Mouse (Mus musculus) yolk sac, embryonic 10.5 days (tissue): ENCODE results near the gene Tyrobp.

Experiments
- DNase-seq: peaks from one replicate; pipeline ENCODE4 v3.0.0-alpha.2; 2017; ENCODE audit warnings: low spot score

The Tyrobp gene

GRCm38 (mm10) chr7:30423071-30423641 is 9.6 kb downstream of the Tyrobp start:
- DNase-seq = no peak

DNA sequence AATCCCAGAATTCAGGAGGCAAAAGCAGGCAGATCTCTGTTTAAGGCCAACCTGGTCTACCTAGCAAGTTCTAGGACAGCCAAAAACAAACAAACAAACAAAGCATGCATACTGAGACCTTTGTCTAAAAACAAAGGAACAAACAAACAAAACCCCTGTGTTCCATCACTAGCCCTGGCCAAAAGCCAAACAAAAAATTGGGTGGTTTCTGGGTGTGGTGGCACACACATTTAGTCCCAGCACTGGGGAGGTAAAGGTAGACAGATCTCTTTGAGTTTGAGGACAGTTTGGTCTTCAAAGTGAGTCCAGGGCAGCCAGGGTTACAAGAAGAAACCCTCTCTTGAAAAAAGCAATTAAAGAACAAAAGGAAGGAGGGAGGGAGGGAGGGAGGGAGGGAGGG is 15.8 kb downstream of the Tyrobp start:
- DNase-seq = no peak

DNA sequence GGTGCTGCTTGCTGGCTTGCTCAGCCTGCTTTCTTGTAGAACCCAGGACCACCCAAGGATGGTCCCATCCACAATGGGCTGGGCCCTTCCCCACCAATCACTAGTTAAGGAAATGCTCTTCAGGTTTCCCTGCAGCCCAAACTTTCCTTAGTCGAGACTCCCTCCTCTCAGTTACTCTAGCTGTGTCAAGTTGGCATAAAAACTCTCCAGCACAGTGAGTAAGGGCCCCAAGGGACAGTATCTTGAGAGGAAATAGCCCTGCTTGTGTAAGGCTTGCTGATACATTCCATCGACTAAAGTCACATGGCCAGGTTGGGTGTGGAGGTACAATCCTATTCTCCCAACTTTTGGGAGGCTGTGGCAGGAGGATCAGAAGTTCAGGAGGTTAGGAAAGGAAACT is 16.6 kb downstream of the Tyrobp start:
- DNase-seq = no peak

- peak; percentile 24 for DNase-seq
Observed at GRCm38 (mm10) chr7:30431793-30432192, 18.2 kb downstream of the Tyrobp start.

DNA sequence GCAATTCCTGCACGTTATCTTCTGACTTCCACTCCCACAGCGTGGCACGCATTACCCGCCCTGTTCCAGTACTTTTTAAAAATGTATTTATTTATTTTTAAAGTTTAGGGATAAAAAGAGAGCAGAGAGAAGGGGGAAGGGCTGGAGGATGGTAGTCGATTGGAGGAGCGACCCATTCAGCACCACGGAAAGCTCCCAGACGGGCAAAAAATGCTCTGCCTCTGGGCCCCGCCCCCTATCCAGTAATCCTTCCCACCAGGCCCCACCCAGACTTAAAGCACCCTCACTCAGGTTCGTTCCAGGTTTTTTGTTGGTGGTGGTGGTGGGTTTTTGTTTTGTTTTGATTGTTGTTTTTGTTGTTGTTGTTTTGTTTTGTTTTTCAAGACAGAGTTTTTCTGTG is 20.7 kb downstream of the Tyrobp start:
- DNase-seq = peak; percentile 63

DNA sequence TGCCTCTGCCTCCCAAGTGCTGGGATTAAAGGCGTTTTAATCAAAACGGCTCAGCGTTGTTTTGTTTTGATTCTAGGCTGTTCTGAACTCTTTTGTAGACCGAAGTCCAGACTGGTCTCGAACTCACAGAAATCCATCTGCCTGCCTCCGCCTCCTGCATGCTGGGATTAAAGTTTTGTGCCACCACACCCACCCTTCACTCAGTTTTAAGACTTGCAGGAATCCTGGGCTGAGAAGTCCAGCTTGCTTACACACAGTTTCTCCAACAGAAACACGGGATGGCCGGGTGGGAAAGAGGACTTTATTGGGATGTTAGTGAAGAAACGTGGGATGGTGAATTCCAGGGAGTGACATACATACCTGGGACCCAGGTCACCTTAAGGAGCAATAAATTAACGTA is 21.1 kb downstream of the Tyrobp start:
- no peak for DNase-seq

DNA sequence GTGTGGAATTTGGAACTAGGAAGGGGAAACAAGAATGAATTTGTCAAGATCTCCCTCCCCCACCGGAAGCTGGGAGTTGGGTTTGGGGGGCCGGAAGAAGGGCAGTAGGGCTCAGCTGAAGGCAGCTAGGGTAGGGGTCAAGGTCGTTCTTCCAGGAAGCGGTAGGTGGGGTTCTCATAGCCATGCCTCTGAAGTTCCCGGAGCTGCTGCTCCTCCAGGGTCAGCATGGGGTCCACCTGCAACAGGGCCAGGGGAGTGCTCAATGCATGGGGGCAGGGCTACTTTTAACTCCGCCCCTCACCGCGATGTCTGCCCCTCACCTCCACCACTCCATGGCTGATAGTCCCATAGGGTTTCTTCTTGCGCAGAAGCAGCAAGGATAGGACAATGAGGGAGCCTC is 21.6 kb downstream of the Tyrobp start:
- DNase-seq = no peak

DNA sequence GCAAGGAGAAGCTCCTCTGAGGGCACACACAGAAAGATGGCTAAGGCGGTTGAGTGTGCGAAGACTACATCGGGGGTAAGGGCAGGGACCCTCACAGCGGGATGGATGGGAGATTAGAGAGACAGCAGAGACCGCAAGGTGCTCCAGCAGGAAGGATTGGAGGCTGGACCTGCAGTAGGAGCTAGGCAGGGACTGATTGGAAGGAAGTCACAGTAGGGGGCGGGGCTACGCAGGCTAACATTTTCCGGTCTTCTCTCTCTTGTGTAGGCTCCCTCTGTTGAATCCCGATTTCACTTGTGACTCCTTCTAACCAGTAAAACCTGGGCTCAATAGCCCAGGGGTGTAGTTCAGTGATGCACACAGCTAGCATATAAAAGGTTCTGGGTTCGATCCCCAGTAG is 23.3 kb downstream of the Tyrobp start:
- DNase-seq = no peak

DNA sequence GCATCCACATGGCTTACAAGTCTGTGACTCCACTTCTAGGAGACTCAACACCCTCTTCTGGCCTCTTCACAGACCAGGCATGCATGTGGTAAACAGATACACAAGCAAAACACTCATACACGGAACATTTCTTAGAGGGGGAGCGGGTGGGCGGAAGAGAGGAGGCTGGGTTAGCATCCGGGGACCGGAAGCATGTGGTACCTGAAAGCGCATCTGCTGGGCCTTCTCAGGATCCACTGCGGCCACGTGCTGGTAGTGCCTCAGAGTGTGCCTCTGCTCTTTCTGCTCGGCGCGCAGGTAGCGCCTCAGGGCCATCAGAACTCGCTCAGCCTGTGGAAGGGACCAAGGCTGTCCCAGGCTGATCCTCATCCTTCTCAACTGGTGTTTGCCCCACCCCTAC is 26.2 kb downstream of the Tyrobp start:
- no peak for DNase-seq

- DNase-seq = no peak
Observed at GRCm38 (mm10) chr7:30440697-30441096, 27.1 kb downstream of the Tyrobp start.

DNA sequence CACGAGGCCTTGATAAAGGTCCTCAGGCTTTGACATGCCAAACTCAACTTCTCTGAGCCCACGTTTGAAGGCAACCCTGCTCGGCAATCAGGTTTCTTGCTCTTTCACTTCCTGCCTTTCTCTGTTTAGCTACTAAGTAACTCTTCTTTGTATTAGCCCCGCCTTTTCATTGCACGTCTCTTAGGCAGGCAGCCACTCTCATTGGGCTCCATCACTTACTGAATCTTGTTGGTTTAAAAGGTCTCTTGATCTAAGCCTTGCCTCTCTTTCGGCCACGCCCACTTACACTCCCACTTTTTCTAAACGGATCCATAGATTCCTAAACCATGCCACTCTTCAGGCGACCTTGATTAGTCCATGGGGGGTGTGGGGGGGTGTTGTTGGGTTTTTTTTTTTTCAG is 30.1 kb downstream of the Tyrobp start:
- no peak for DNase-seq

DNA sequence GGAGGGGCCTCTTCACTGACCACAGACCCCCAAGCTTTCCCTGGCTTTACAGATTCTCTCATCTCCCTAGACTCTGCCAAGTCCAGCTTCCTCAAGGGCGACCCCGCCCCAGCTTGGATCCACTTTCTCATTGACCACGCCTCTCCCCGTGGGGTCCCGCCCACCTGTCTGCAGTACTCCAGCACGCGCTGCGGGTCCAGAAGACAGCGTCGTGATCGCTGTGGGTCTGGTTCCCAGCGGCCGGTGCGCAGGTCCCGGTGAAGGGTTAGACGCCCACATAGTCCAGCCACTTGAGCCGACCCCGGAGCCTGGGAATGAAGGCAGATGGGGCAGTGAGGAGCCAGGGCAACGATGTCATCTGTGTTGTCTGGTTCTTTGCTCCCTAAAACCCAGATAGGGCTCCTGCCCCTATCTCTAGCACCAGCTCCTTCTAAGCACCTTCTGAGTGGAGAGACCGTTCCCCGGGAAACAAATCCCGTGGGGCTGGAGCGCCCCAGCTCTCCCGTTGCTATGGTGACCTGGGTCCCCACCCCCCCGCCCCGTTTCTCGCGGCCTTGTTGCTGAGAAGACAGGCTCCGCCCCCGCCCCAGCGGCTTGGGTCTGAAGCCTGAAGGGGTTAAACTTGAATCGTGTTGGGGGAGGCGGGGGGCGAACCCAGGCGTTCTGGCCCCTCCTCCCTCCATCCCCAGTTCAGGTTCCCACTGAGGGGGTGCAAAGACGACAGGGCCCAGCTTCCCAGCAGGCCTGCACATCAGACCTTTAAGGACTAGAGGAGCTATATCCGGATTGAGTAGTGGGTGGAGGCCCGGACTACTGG is 30.8 kb downstream of the Tyrobp start:
- DNase-seq = peak; percentile 35

DNA sequence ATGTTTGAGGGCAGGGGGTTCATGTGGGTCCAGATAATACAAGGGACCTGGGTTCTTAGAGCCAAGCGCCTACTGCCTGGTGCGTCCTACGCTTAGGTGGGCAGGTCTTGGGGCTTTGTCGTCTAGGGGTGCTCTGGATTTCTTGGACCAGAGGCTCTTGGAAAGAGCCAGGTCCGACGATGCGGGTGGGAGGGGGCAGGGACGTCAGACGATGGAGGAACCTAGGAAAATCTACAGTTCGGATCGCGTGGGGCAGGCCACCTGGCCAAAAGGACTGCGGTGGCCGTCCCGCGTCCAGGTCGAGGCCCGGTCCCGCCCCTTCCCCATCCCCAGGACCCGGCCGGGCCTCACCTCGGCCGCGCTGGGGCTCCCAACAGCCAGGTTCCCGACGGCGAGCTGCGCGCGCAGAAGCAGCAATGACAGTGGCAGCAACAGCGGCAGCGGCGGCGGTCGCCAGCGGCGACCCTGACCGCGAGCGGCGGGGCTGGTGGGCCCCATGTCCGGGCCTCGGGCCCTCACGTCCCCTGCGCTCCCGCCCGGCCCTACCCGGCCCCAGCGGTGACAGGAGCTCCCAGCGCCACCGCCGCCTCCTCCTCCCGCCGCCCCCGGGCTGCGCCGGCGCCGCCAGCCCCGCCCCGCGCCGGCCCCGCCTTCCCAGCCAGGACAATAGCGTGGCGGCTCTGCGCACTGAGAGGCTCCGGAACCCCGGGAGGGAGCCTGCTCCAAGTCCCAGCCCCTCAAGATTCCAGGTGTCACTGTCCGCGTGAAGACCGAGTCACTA is 31.6 kb downstream of the Tyrobp start, which contains the start of gene Aplp1:
TSS of gene Aplp1 (minus strand) at position 565 of the 781 bp plus-strand sequence.
- peak; percentile 68 for DNase-seq

GRCm38 (mm10) chr7:30450241-30450640 is 36.7 kb downstream of the Tyrobp start:
- DNase-seq = no peak

DNA sequence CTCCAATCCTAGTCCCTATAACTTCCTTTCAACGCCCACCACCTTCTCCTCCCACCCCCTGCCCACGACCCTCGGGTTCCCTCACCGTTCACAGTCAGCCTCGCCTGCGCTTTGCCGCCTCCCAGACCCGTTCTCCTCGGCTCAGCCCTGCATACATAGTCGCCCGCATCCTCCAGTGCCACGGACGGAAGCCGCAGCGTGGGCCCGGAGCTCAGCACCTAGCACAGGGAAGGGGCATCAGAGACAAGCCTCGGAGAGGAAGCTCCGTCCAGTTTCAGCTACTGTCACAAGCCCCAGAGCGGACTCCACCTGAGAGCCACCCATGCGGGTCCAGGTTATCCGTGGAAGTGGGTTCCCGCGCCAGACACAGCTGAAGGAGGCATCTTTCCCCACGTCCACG is 39.8 kb downstream of the Tyrobp start:
- DNase-seq = no peak

DNA sequence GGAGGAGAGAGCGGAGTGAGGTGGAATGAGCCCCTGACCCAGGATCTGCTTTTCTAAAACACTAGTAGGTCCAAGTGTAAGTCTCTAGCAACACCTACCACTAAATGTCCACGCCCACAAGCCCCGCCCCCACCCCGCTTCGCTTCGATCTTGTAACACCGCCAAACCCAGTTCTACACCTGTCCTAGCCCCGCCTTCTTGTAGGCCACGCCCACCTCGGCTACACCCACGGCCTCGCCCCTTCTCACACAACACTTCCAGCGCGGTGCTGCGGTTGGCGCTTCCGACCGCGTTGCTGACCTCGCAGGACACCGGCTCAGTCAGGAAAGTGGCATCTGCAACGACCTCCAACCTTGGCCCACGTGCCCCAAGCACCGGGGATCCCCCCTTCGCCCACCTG is 40.2 kb downstream of the Tyrobp start:
- peak; percentile 68 for DNase-seq

GRCm38 (mm10) chr7:30454259-30454658 is 40.7 kb downstream of the Tyrobp start:
- DNase-seq = no peak

- DNase-seq = no peak
Observed at GRCm38 (mm10) chr7:30456487-30456886, 42.9 kb downstream of the Tyrobp start.

DNA sequence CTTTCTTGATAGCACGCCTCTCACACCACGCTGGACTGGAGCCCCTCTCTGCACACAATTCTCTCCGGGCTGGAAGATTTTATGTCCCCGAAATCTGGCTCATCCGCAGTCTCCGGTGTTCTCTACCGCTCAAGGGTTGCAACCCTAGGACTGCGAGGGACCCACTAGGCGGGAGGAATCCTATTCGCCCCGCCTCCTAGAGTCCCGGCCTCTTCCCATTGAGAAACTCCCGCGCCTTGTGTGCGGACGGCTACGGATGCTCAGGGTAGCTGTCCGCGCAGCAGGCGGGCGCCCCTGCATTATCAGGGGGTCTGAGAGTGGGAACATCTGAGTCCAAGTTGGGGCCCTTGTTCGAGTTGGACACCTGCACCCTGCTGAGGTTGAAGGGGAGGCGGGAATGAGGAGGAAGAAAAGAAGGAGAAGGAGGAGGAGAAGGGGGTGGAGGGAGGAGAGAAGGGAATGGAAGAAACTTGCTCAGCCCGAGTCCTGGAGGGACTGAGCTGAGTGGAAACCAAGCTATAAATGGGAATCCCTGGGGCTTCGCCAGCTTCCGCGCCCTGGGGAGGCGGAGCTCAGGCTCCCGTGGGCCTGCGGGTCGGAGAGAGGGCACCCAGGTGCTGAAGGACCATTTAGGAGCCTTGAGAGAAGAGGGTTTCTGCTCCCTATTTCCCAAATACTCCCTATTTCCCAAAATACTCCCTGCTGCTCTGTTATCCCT is 43.5 kb downstream of the Tyrobp start:
- DNase-seq = no peak

DNA sequence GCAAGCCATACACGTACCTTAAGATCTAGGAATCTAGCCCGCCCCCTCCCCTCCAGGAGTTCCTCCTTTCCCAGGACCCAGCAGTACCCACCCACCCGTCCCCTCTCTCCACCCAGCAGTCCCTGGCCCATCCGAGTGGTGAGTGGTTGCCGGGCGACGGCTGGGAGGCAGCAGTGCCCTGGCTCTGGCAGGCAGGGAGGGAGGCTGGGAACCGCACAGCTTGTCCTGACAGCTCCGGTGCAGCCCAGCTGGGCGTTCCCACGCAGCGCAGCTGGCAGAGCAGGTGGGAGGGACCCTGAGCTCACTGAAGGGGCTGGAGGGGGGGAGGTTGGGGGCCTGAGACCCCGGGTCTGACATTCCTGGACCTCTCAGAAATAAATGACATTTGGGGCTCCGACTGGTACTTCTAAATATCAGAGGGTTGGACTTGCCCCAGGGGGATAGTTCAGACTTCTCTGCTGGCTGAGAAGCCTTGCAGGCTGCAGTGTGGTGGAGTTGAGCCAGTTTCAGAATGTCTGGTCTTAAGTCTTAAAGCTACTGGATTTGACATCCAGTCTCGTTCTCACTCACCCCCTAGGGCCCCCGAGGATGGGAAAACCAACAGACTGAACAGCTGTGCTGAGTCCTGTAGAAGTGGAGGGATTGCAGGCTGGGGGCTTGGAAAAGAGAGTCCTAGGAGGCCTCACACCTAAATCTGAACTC is 44.2 kb downstream of the Tyrobp start, which contains the start of the genes Kirrel2 and Nphs1:
TSS of gene Kirrel2 (minus strand) at position 62 of the 702 bp plus-strand sequence.
TSS of gene Nphs1 (plus strand) at position 687 of the 702 bp plus-strand sequence.
- no peak for DNase-seq

DNA sequence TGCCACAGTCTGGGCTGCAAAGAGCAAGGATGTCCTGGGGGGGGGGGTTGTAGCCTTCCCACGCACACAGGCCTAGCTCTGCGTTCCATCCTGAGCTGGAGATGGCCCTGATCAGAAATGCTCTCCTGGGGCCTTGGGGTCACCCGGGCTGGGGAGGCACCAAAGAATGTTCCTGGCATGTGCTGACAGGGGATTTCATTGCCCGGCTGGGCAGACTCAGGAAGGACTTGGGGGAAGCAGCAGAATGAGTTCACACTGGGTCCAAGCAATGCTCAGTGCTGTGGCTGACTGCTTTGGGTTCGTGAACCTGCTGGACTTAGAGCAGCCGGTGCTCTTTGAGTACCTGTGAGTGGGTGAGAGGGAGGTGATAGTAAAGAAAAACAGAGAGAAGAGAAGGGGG is 45.9 kb downstream of the Tyrobp start:
- no peak for DNase-seq
